In genomic region chr5:124095596-124096232, GRCm38 (mm10) we compare ENCODE assay signal across 7 mouse cellular contexts. TPM values are rescaled to one million over a fixed set of nuclear protein-coding genes. Genes with fewer than 3 reads are reported as not detected.
A peak's percentile ranks its signal among the peaks of the same experiment; 100 is the strongest.
DNase-seq lines count a peak whose midpoint lies in the region; ATAC-seq lines count a peak whose summit lies in the region.

Gene Abcb9 (minus strand): TSS chr5:124095798.

- no peaks in the 10 kb centered on the region for H3K27me3 ChIP-seq in embryonic facial prominence, embryonic 11.5 days (ENCODE audit: control insufficient read depth, insufficient read depth, low read length)
- peaks cover 30% of the 10 kb centered on the region for H3K27me3 ChIP-seq in limb, embryonic 10.5 days (ENCODE audit: low read depth, poor library complexity, severe bottlenecking)
- H3K27me3 ChIP-seq in midbrain, embryonic 13.5 days, result peaks cover 22% of the 10 kb centered on the region

- WGBS in embryonic facial prominence, embryonic 11.5 days, result under 1% methylated on average over 40 of the region's 42 CpGs
- 2% methylated on average over 42 of the region's 42 CpGs for WGBS in limb, embryonic 10.5 days
- WGBS in midbrain, embryonic 13.5 days, result 1% methylated on average over 41 of the region's 42 CpGs

- H3K4me1 ChIP-seq in embryonic facial prominence, embryonic 11.5 days (ENCODE audit: control insufficient read depth, insufficient read depth, low read length), result no peaks in the 10 kb centered on the region
- peaks cover 16% of the 10 kb centered on the region for H3K4me1 ChIP-seq in limb, embryonic 10.5 days
- peaks cover 12% of the 10 kb centered on the region for H3K4me1 ChIP-seq in midbrain, embryonic 13.5 days (replicated peaks)

- no peaks in the 10 kb centered on the region; the same call in 1 of the 2 replicates for H3K9me3 ChIP-seq in embryonic facial prominence, embryonic 11.5 days (replicated peaks; ENCODE audit: control insufficient read depth, low read length)
- H3K9me3 ChIP-seq in limb, embryonic 10.5 days (replicated peaks), result no peaks in the 10 kb centered on the region
- H3K9me3 ChIP-seq in midbrain, embryonic 13.5 days, result no peaks in the 10 kb centered on the region

- H3K36me3 ChIP-seq in embryonic facial prominence, embryonic 11.5 days (replicated peaks; ENCODE audit: control insufficient read depth, insufficient read depth, low read depth, low read length), result no peaks in the 10 kb centered on the region
- no peaks in the 10 kb centered on the region for H3K36me3 ChIP-seq in limb, embryonic 10.5 days
- H3K36me3 ChIP-seq in midbrain, embryonic 13.5 days, result no peaks in the 10 kb centered on the region

- peak within 1 kb of the TSS; percentile 39 for H3K4me3 ChIP-seq in embryonic facial prominence, embryonic 11.5 days (ENCODE audit: low read depth, low read length)
- H3K4me3 ChIP-seq in limb, embryonic 10.5 days, result peak within 1 kb of the TSS; percentile 53
- H3K4me3 ChIP-seq in midbrain, embryonic 13.5 days (replicated peaks), result peak within 1 kb of the TSS; percentile 42

- peak within 1 kb of the TSS; percentile 41; the same call in 1 of the 2 replicates for H3K9ac ChIP-seq in embryonic facial prominence, embryonic 11.5 days (replicated peaks; ENCODE audit: low read length)
- H3K9ac ChIP-seq in midbrain, embryonic 13.5 days (replicated peaks), result peak within 1 kb of the TSS; percentile 26

- peak within 1 kb of the TSS; percentile 76 for H3K4me2 ChIP-seq in embryonic facial prominence, embryonic 11.5 days (ENCODE audit: low read depth, low read length)
- H3K4me2 ChIP-seq in midbrain, embryonic 13.5 days (replicated peaks), result peak within 1 kb of the TSS; percentile 55

- ATAC-seq in embryonic facial prominence, embryonic 11.5 days (replicated peaks; ENCODE audit: insufficient number of reproducible peaks, low FRiP score, low TSS enrichment, low read depth), result peak; percentile 53
- peak; percentile 96 for ATAC-seq in granulocyte monocyte progenitor cell, adult 5-6 weeks (replicated peaks; ENCODE audit: poor library complexity, severe bottlenecking)
- peak; percentile 86 for ATAC-seq in midbrain, embryonic 13.5 days

- DNase-seq in adrenal gland, postnatal 14 days, result peak; percentile 100
- DNase-seq in embryonic facial prominence, embryonic 11.5 days (ENCODE audit: low spot score), result peak; percentile 84
- peak; percentile 98 for DNase-seq in kidney, adult 11 months
- DNase-seq in limb, embryonic 10.5 days (ENCODE audit: low spot score), result peak; percentile 85
- DNase-seq in spleen, adult 12 weeks (ENCODE audit: low spot score), result peak; percentile 99

- H3K27ac ChIP-seq in embryonic facial prominence, embryonic 11.5 days (replicated peaks; ENCODE audit: low read depth, low read length), result no peak within 1 kb of the TSS
- H3K27ac ChIP-seq in limb, embryonic 10.5 days, result 0 out of 2 replicates have a peak within 1 kb of the TSS, but pooled peaks have one; percentile 10
- no peak within 1 kb of the TSS for H3K27ac ChIP-seq in midbrain, embryonic 13.5 days

RNA-seq across cellular contexts. Expression of gene Abcb9, which starts in this region (rescaled TPM):
- total RNA-seq in adrenal gland, postnatal 14 days (2021), result 10.5 and 10.6 TPM in 2 replicates
- 0.46 and 0.59 TPM in 2 replicates for polyA plus RNA-seq in embryonic facial prominence, embryonic 11.5 days (2014; fragmentation: Nextera tagmentation; extraction: Ambion mirVana)
- 0.71 and 0.96 TPM in 2 replicates for total RNA-seq in granulocyte monocyte progenitor cell, adult 5-6 weeks (2014; fragmentation: Nextera tagmentation)
- 0.73 and 2.7 TPM in 2 replicates for total RNA-seq in granulocyte monocyte progenitor cell, adult 5-6 weeks (2017)
- 0.13 and 0.55 TPM in 2 replicates for polyA plus RNA-seq in limb, embryonic 10.5 days (2016; fragmentation: Nextera tagmentation; extraction: Ambion mirVana)
- 4.7 and 4.9 TPM in 2 replicates for polyA plus RNA-seq in midbrain, embryonic 13.5 days (2015; fragmentation: Nextera tagmentation; extraction: Ambion mirVana)

Comparison
In these comparisons a context has a peak if more than half of its experiments do, and no peak if none do; other contexts are left out.
1. Peak in DNase-seq, ATAC-seq, H3K4me3 ChIP-seq, H3K9ac ChIP-seq and H3K4me2 ChIP-seq in embryonic facial prominence, embryonic 11.5 days; RNA of the gene not detected or under 1 TPM.
2. Peak in DNase-seq, H3K4me3 ChIP-seq and H3K27ac ChIP-seq in limb, embryonic 10.5 days; RNA of the gene not detected or under 1 TPM.